Mouse (Mus musculus) left cerebral cortex, postnatal 4 days (tissue): ENCODE measurements at regions not wholly inside any gene's neighbourhood (a gene's known extent, or its start where the extent isn't known, plus 50 kb on each side); places are given as distances from the start of the nearest gene placed in this dataset.

Experiments
- DNase-seq: peaks from one replicate; pipeline ENCODE4 v3.0.0-alpha.2; 2022
- intact Hi-C: fragments of 180-260 bp; cut with DNase I; formaldehyde crosslinking; loops from one replicate; pipeline ENCODE4 v1.15.1; 2025

DNA sequence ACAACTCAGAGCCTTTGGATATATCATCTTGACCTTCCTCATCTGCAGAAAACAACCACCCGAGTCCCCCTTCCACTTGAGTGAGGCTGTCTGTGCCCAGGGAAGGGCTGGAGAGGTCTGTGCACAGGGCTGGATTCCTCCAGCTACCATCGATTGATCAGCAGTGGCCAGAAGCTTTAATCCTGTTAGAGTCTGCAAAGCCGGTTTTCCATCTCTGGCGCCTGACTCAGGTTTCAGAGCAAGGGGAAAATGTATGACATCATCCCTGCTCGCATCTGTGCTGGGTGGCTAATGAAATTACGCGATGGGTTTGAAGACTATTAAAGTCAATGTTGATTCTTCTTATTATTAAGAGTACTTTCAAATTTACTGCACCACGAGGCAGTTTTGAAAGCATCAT is 229.4 kb upstream of the Slc30a5 start:
- DNase-seq = no peak
- intact Hi-C loops = no loop called here

DNA sequence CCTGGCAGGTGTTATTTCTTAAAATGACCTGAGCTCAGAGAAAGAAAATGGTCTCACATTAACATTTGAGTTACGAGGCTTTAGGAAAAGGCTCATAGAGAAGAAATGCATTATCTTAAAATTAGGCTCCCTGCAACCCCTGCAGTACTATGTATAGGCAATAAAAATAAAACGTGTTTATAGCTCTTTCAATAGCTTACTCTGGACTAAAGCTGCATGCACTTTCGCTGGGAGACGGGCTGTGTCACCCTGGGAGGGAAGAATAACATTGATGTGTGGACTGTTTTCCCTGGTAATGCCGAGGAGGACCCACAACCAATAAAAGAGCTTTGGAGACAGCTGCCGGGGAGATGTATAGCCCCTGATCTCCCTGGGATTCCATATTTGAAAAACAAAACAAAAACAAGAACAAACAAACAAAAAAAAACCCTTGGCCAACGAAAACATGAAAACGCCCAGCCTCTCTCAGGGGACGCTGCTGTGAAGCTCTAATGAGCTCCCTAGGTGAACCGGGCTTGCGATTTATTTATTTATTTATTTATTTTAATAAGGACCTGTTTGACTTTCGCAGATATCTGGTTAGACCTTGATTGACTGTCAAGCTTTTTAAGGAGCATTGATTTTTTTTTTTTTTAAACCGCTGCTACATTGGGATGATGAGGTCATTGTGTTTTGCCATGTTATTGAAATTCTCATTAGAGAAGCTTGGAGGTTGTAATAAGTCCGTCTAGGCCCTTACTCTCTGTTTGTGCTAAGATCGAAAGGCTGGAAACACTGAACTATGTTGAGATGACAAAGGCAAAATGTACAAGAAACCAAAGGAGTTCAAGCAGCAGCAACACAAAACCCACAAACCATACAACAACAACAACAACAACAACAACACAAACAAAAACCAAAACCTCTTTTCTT is 228.3 kb upstream of the Slc30a5 start:
- intact Hi-C loops = no loop called here
- DNase-seq = no peak

DNA sequence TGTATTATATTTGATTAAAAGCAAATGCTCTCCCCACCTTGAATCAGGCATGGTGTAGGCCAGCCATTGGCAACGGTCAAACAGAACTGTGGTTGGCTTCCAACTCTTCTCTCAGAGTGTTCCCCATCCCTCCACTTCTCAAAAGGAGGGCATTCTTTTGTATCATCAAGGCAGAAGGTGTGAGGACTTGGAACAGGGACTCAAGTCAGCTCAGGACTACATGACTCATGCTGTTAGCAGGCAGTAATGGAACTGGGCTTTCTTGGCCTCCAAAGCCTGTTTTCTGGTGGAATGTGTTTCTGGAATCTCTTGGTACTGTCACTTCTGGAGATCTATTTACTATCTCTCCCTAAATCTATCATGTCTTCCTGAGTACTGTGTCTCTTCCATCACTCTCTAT is 216.3 kb upstream of the Slc30a5 start:
- intact Hi-C loops = no loop called here

DNA sequence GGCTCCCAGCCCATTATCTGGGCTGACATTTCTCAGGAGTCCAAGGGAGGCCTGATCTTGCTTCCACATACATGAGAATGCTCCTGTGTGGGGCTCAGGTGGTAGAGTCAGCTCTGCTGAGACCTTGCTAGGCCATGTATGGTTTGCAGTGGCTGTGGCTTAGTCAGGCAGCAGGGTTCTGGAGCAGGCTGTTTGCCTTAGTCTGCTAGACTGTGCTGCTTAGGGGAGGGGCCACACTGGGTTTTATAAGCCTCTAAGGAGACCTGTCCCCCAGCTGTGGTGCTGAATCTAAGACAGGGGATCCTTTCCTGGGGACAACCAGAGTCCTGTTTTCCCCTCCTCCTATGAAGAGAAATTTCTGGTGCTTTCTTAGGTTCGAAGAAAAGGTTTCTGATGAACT is 199.4 kb upstream of the Slc30a5 start:
- DNase-seq = no peak
- intact Hi-C loops = no loop called here

More for the DNA sequence above, 216.3 kb upstream of the Slc30a5 start:
- DNase-seq = no peak

DNA sequence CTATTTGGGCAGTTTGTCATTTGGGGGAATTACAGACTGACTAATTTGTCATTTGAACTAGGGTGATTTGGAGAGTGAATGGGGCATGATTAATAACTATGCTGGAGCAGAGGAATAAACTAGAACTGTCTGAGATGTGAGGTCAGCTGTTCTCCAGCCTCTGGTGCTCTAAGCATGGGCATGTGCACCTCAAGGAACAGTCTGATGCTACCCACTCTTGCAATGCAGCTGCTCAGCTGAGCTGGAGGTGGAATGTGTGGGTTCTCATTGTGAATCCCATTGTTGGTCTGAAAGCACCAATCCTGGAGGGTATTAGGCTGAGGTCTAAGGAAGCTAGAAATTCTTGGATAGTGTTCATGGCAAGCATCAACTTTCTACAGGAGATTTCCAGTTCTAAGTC is 192.8 kb upstream of the Slc30a5 start:
- intact Hi-C loops = no loop called here

DNA sequence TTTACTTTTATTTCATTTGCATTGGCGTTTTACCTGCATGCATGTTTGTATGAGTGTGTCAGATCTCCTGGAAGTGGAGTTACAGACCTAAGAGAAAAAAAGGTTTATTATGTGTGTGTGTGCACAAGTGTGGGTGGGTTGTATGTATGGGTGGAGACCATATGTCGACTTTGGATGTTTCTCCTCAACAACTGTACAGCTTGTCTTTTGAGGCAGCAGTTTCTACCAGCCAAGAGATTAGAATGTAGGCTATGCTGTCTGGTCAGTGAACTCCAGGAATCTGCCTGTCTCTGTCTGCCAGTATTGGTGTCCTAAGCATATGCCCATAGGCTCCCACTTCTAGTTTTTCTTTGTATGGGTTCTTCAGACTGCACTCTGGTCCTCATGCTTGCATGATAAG is 192.3 kb upstream of the Slc30a5 start:
- no peak for DNase-seq
- intact Hi-C loops = no loop called here

More for the DNA sequence above, 192.8 kb upstream of the Slc30a5 start:
- DNase-seq = no peak

DNA sequence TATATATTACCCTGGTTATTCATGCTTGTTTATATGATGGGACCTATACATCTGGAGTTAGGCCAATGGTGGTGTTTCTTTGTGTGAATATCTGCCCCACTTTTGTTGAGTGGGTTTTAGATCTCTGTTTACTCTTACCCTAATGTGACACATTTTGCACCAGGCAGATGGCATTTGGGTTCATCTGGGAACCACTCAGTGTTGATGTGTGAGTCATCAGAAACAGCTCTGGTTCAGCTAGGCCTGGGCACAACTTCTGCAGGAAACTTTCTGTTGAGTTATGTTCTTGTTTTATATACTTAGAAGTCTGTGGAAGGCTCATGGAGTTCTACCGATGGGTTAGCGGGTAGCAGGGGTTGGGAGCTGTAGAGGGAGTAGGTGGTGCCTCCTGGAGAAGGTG is 191.7 kb upstream of the Slc30a5 start:
- DNase-seq = no peak
- intact Hi-C loops = no loop called here

DNA sequence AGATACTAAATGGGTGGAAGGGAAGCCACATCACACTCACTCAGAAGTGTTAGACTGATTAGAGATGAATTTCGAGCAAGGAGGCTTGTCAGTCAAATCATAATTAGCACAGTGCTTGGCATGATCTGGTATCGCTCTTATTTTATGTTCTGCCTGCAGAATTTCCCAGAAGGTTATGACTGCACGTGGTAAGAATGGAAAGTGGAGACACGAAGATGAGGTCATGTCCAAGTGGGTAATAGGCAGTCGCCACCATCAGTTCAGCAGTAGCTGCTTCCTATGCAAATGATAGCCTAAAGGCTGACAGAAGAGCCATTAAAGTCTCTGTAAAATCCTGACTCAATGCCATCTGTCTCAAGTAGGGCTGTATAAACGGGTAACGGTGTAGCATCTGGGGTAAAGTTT is 186.0 kb upstream of the Slc30a5 start:
- no peak for DNase-seq
- intact Hi-C loops = no loop called here

DNA sequence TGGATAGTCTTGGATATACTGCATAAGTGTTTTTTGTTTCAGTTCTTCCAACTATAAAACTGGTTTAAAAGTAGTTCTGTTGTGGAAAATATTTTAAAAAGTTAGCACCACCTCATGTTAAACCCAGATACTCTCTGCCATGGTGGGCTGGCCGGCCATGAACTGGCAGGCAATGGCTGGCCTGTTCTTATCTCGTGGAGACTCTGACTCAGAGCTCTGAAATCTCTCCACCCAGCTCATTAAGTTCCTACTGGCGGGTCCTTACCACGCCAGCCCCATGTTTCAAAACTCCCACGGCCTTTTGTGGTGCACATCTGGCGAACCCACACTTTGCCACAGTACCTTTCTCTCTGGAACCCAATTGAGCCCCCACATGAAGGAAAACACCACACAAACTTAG is 183.8 kb upstream of the Slc30a5 start:
- DNase-seq = no peak
- intact Hi-C loops = no loop called here

DNA sequence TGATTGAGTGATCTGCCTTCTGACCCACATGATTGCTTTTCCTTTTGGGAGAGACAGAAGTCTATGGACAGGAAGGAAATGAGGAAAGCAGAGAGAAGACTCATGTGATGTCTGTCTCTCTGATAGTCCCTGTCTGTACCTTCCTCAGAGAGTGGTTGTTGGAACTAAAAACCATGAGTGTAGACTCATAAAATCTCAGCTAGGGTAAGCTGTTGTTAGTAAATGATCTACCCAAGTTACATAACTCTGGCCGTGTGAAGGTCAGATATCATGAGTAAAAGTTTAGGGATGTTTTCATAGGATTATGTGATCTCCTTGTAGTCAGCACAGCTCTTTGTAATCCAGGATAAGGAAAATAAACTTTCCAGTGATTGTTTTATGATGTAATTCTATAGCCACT is 183.0 kb upstream of the Slc30a5 start:
- intact Hi-C loops = no loop called here
- DNase-seq = no peak

DNA sequence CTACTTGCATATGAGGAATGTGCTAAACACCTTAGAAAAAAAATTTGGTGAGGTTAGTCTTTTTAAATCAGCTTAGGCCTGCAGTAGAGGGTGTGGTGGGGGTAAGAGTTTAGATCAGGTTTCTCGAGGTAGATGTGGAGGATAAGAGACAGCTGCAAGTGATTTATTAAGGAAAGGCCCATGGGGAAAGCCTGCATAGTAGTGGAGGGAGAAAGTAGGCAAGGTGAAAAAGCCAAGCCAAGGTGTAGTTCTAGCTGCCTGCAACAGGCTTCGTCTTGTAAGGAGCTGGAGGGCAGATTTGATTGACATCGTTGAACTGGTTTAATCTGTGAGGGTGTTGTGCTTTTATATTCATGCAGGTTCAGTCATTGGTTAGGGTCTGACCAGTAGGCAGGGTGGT is 182.2 kb upstream of the Slc30a5 start:
- no peak for DNase-seq

DNA sequence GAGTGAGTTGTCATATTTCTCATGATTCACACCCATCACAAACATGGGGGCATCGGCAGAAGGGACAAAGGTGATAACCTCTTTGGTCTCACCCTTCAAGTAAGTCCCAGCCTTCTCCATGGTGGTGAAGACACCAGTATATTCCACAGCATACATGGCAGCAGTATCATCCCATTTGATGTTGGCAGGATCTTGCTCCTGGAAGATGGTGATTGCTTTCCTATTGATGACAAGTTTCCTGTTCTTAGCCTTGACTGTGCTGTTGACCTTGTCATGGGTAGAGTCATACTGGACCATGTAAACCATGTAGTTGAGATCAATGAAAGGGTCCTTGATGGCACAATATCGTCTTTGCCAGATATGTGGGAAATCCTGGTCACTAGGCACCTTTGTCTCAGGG is 180.4 kb upstream of the Slc30a5 start:
- intact Hi-C loops = no loop called here
- no peak for DNase-seq

More for the DNA sequence above, 182.2 kb upstream of the Slc30a5 start:
- intact Hi-C loops = no loop called here

DNA sequence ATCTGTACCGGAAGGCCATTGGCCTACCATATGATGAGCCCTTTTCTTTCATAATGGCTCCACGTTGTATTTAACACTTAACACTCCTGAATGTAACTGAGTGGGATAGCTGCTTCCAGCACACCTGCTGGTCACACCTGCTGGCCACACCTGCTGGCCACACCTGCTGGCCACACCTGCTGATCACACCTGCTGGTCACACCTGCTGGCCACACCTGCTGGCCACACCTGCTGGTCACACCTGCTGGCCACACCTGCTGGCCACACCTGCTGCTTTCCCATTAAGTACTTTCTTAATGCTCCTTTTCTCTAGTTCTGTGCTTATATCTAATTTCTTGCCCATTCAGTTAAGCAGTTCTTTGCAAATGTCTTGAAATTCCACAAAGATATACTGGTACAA is 157.4 kb upstream of the Slc30a5 start:
- intact Hi-C loops = no loop called here
- no peak for DNase-seq

DNA sequence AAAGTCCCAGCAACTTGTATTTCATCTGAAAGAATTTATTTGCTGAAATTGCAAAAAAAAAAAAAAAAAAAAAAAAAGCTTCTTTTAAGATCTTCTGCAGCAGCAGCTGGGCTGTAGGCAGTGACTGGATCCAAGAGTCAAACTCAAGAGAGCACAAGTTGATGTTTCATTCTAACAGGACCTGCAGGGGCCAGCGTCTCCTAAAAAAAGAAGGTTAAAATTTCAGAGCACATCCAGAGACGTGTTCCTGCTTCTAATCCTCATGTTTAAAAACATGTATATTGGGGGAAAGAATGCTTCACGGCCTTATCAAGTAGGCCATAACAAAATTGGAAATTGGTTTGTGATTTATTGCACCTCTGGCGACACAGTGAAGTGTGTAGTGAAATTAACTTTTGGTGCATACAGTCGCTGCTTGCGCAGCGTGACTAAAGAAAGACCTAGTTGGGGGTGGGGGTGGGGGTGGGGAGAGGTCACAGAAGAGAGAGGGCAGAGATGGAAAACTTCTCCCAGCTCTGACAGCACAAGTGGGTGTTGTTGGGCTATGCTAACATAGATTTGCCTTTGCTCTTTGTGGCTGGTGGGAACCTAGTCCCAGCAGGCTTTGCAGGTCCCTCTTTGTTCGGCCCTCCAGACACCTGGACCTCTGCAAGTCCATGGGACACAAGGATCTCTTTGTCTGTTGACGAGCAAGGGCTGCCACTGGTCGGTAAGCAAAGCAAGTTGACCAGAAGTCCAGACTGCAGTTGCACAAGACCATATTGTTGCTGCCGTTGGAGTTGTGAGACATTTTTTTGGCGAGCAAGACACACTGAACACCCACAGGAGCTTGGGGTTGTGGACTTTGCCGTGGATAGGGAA is 155.7 kb upstream of the Slc30a5 start:
- DNase-seq = no peak
- intact Hi-C loops = no loop called here

DNA sequence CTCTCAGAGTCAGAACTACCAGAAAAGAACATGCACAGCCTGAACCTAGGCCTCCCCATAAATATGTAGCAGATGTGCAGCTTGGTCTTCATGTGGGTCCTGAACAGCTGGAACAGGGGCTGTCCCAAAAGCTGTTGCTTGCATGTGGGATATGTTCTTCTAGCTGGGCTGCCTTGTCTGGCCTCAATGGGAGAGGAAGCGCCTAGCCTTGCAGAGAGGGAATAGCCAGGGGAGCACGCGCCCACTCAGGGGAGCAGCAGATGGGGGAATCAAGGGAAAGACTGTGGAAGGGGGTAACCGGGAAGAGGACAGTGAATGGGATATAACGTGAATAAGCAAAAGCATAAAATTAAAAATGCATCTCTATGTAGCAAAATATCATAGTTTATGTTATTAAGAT is 154.9 kb upstream of the Slc30a5 start:
- intact Hi-C loops = no loop called here
- DNase-seq = no peak

DNA sequence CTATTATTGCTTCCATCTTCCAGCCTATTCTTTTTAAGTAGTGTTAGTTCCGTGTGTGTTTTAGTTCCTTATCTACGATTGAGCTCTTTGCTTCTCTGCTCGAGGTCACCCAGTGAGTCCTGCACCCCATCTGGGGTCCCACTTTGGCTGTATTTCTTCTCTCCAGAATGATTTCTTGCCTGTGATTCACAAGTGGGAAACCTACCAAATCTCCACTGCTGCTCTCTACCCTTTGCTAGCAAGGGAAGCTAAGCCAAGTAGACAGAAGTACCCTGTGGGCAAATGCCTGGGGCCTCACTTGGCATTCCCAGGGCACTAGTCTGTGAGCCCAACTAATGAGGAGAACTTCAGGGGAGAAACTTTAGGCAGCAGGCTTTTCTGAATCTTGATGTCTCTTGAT is 142.5 kb upstream of the Slc30a5 start:
- no peak for DNase-seq
- intact Hi-C loops = no loop called here

DNA sequence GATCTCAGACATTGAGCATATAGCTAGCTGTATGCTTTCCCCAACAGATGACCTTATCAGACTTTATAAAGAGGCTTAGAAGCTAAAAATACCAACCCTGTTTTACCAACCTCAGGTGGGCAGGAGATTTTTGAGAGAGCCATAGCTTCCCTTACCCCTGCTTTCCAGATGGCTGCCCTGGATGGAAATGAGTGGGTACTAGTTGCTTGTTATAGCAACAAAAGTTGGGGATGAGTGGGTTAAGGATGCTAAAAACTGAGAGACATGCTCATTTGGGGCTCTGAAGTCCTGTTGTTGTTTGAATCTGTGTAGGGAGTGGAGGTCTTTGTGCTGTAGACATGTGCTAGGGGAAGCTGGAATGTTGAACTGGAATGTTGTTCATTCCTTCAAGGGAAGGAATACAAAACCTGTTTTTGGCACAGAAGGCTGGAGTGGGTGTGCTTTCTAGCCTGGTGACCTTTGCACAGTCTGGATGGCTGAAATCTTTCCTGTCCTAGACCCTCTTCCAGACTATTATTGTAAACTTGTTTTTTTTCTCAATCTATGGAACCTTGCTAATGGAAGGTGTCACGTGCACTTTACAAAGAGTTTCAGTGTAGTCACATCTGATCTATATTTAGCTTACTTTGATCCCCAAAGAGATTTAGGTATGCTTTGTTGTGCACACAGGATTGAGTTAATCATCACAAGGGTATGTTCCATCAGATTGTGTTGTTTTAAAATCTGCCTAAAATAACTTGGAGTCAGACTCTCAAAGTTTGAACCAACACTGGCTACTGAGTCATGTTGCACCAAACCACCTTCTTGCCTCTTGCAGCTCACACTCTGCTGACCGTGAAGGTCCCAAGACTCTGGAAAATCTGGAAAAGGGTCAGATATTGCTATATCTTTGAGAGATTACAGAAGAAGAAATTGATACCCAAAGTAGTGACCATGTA is 138.1 kb upstream of the Slc30a5 start:
- no peak for DNase-seq
- intact Hi-C loops = no loop called here

DNA sequence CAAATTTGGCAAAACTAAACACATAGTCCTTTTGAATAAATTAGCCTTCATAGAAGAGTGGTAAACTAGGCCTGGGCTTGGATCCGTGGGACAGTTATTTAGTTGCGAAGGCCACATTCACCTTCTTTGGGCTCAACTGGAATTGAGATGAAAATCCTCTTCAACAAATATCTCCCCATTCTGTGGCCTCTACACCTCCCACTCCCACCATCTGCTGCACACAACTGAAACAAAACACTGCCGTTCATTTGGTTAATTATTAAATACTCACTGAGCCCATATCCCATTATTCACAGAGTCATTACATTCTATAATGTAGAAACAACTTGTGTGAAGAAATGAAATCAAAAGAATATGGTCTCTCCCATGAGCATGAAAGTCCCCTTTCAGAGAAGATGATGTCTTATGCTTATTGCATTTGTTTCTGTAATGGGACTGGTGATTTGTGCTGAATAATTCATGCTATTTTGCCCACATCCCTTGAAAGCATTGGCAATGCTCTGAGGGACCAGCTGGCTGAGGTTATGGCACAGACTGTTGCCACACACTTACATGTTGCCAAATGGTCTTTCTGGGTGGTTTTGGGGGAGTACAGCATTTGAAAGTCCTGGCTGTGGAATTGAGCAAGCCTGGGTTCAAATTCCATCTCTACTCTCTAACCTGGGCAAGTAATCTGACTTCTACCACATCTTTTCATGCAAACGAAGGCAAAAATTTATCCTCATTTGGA is 129.7 kb upstream of the Slc30a5 start:
- intact Hi-C loops = no loop called here
- DNase-seq = peak; percentile 49

DNA sequence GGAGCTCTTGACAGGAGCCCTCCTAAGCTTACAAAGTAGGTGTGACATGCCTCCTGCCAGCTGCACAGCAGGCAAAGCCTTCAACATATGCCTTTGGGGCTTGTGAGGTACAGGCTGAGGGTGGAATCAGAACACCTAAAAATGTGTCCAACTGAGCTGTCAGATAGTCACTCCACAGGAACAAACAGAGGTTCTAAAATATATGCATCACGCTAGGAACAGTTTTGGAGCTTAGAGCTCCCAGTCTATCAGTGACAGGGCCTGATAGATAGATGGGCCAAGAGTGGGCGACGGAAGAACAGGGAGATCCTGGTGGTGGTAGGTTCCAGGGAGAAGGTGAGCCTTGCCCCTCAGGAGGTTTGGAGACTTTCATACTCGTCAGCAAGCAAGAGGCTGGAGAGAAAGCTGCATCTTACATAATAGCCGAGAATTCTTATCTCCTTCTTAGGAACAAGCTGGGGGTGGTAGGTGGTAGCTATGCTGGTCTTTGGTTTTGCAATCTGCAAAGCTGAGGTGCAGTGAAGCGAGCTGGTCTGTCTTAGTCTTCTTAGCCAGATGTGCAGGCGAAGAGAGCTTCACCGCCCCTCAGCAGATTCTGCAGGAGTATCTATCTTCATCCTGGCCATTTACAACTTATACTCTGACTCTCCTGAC is 121.5 kb upstream of the Slc30a5 start:
- DNase-seq = no peak
- intact Hi-C loops = no loop called here

DNA sequence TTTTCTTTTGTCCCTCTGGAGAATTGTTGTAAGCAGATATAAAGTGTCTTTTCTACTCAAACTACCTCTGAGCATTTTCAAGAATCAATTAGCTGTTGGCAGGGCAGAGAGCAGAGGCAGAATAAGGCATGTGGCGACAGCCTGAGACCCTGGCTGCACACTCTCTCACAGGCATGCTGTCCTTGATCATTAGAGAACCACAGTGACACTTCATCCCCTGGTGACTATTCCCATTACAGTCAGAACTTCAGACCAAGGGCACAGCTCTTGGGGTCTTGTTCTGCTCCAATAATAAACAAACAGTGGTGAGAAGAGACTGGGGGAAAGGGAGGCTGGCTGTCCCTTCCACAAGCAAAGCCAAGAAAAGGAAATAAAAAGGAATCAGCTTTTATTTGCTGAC is 120.9 kb upstream of the Slc30a5 start:
- intact Hi-C loops = no loop called here
- no peak for DNase-seq
